In the genomic region with DNA sequence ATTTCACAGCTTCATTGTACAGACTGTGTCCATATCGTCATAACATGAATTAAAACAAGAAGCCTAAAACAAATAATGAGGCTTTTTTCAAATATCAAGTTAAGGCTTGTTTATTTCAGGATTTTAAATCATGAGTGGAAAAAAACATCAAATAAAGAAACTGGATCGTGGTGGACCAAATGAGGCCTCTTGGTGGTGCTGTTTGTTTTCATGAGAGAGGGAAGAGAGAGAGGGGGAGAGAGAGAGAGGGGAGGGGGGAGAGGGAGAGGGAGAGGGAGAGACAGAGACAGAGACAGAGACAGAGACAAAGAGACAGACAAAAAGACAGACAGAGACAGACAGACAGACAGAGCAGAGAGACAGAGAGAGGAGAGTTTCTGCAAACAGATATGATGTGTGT, we compare ENCODE assay signal across 25 mouse cellular contexts. TPM values are rescaled to one million over a fixed set of nuclear protein-coding genes. Genes with fewer than 3 reads are reported as not detected.
DNase-seq lines count a peak whose midpoint lies in the region; ATAC-seq and TF ChIP-seq lines count a peak whose summit lies in the region.
"Had no signal": no experiment of that assay in that cellular context is flagged by ENCODE, and none has a peak within 500 bp of the region (broad histone marks: within the 10 kb centered on the region; RNA-seq: fewer than 3 reads in every experiment).

No protein-coding gene starts in this region.

- no peak for TF ChIP-seq EP300 in stomach, postnatal 0 days (optimal IDR thresholded peaks at IDR 0.05)

- 0 out of 2 replicates have a peak, but pooled peaks cover under 1% of the 10 kb centered on the region for H3K27me3 ChIP-seq in forebrain, postnatal 0 days (ENCODE audit: insufficient read depth, low read length)
- no peaks in the 10 kb centered on the region; the same call in 1 of the 2 replicates for H3K27me3 ChIP-seq in forebrain, embryonic 11.5 days (ENCODE audit: control insufficient read depth, insufficient read depth, low read length)
- H3K27me3 ChIP-seq in stomach, postnatal 0 days (ENCODE audit: control insufficient read depth, insufficient read depth, low read length): no peaks in the 10 kb centered on the region
- H3K27me3 ChIP-seq: embryonic facial prominence, embryonic 15.5 days; intestine, embryonic 15.5 days had no signal

- no peaks in the 10 kb centered on the region for H3K9me3 ChIP-seq in forebrain, postnatal 0 days (ENCODE audit: low read length)
- no peaks in the 10 kb centered on the region for H3K9me3 ChIP-seq in forebrain, embryonic 11.5 days (ENCODE audit: control insufficient read depth, low read length)
- no peaks in the 10 kb centered on the region for H3K9me3 ChIP-seq in stomach, postnatal 0 days (ENCODE audit: control insufficient read depth, low read length)
- H3K9me3 ChIP-seq: embryonic facial prominence, embryonic 15.5 days; forebrain, embryonic 10.5 days; forebrain, embryonic 15.5 days; heart, embryonic 10.5 days; hindbrain, embryonic 10.5 days; intestine, embryonic 15.5 days had no signal

- DNase-seq in forebrain, postnatal 0 days: no peak
- no peak for DNase-seq in forebrain, embryonic 11.5 days (ENCODE audit: low spot score)
- no peak for DNase-seq in layer of hippocampus, adult 2 months (ENCODE audit: low spot score in 2 of 2)
- no peak for DNase-seq in layer of hippocampus, postnatal 36 days
- DNase-seq in brain, adult 2 months (ENCODE audit: low read depth, low spot score): peak; percentile 10
- DNase-seq in stomach, postnatal 0 days (ENCODE audit: low spot score): no peak
- no peak for DNase-seq in heart, postnatal 4 days
- DNase-seq: adrenal gland, postnatal 14 days; cerebellum, adult 11-12 months; cerebellum, adult 9-10 months; cerebellum, postnatal 36 days; gastrocnemius, postnatal 10 days; heart, adult 18-20 months; heart, postnatal 14 days had no signal

- H3K27ac ChIP-seq in forebrain, postnatal 0 days (ENCODE audit: low read depth, low read length): no peak overlapping the region
- H3K27ac ChIP-seq in forebrain, embryonic 11.5 days (ENCODE audit: low read depth, low read length): no peak overlapping the region
- H3K27ac ChIP-seq in layer of hippocampus, adult 2 months: no peak overlapping the region
- no peak overlapping the region for H3K27ac ChIP-seq in stomach, postnatal 0 days (replicated peaks)
- H3K27ac ChIP-seq: embryonic facial prominence, embryonic 15.5 days; forebrain, embryonic 10.5 days; forebrain, embryonic 15.5 days; heart, embryonic 10.5 days; hindbrain, embryonic 10.5 days; intestine, embryonic 15.5 days had no signal

- no peak overlapping the region for H3K4me3 ChIP-seq in forebrain, postnatal 0 days (ENCODE audit: low read depth, low read length)
- no peak overlapping the region for H3K4me3 ChIP-seq in forebrain, embryonic 11.5 days (ENCODE audit: low read depth, low read length)
- no peak overlapping the region for H3K4me3 ChIP-seq in layer of hippocampus, adult 2 months
- H3K4me3 ChIP-seq in stomach, postnatal 0 days (ENCODE audit: low read depth, low read length): no peak overlapping the region
- H3K4me3 ChIP-seq: embryonic facial prominence, embryonic 15.5 days; erythroblast, embryonic 14.5 days; forebrain, embryonic 10.5 days; forebrain, embryonic 15.5 days; heart, embryonic 10.5 days; hindbrain, embryonic 10.5 days; intestine, embryonic 15.5 days had no signal

- no peaks in the 10 kb centered on the region for H3K4me1 ChIP-seq in forebrain, postnatal 0 days (ENCODE audit: insufficient read depth)
- no peaks in the 10 kb centered on the region for H3K4me1 ChIP-seq in forebrain, embryonic 11.5 days (replicated peaks; ENCODE audit: control insufficient read depth, insufficient read depth, low read length)
- no peaks in the 10 kb centered on the region for H3K4me1 ChIP-seq in stomach, postnatal 0 days (replicated peaks; ENCODE audit: control insufficient read depth, insufficient read depth)
- H3K4me1 ChIP-seq: embryonic facial prominence, embryonic 15.5 days; forebrain, embryonic 15.5 days; heart, embryonic 10.5 days; intestine, embryonic 15.5 days had no signal

- peak; percentile 26; the same call in 1 of the 2 replicates for TF ChIP-seq CTCF in forebrain, postnatal 0 days (IDR thresholded peaks at IDR 0.05; ENCODE audit: low read depth)
- TF ChIP-seq CTCF in layer of hippocampus, adult 2 months (conservative IDR thresholded peaks at IDR 0.05): peak; percentile 47
- TF ChIP-seq CTCF in stomach, postnatal 0 days (IDR thresholded peaks at IDR 0.05; ENCODE audit: low read depth): peak; percentile 32; the same call in 1 of the 2 replicates

- no peak overlapping the region for H3K4me2 ChIP-seq in forebrain, postnatal 0 days (ENCODE audit: low read depth)
- no peak overlapping the region for H3K4me2 ChIP-seq in forebrain, embryonic 11.5 days (ENCODE audit: low read depth, low read length, severe bottlenecking)
- no peak overlapping the region for H3K4me2 ChIP-seq in stomach, postnatal 0 days (replicated peaks; ENCODE audit: low read depth)
- H3K4me2 ChIP-seq: embryonic facial prominence, embryonic 15.5 days; forebrain, embryonic 15.5 days; intestine, embryonic 15.5 days had no signal

- no peak for ATAC-seq in forebrain, postnatal 0 days
- no peak for ATAC-seq in forebrain, embryonic 11.5 days (replicated peaks; ENCODE audit: low FRiP score)
- ATAC-seq in stomach, postnatal 0 days (ENCODE audit: low FRiP score, low TSS enrichment): no peak
- ATAC-seq: activated CD4-positive, CD25-positive, alpha-beta regulatory T cell, adult 4 months; intestine, embryonic 15.5 days; Patski had no signal

- 36% methylated on average over 2 of the region's 2 CpGs for WGBS in forebrain, postnatal 0 days
- WGBS in forebrain, embryonic 11.5 days: 49% methylated on average over 2 of the region's 2 CpGs
- WGBS in stomach, postnatal 0 days: 21% methylated on average over 2 of the region's 2 CpGs

- H3K36me3 ChIP-seq in forebrain, postnatal 0 days (ENCODE audit: insufficient read depth): no peaks in the 10 kb centered on the region
- H3K36me3 ChIP-seq in forebrain, embryonic 11.5 days (ENCODE audit: control insufficient read depth, insufficient read depth, low read length): no peaks in the 10 kb centered on the region
- no peaks in the 10 kb centered on the region for H3K36me3 ChIP-seq in stomach, postnatal 0 days (ENCODE audit: control insufficient read depth, insufficient read depth, low read length)
- H3K36me3 ChIP-seq: embryonic facial prominence, embryonic 15.5 days; forebrain, embryonic 10.5 days; forebrain, embryonic 15.5 days; heart, embryonic 10.5 days; hindbrain, embryonic 10.5 days; intestine, embryonic 15.5 days had no signal

- H3K9ac ChIP-seq in forebrain, postnatal 0 days: no peak overlapping the region
- no peak overlapping the region for H3K9ac ChIP-seq in forebrain, embryonic 11.5 days (ENCODE audit: low read length)
- H3K9ac ChIP-seq in stomach, postnatal 0 days (ENCODE audit: low read length): no peak overlapping the region
- H3K9ac ChIP-seq: embryonic facial prominence, embryonic 15.5 days; forebrain, embryonic 15.5 days; intestine, embryonic 15.5 days had no signal

RNA-seq across cellular contexts. Expression of gene Wdr72, which starts 32.5 kb away (rescaled TPM):
- total RNA-seq in forebrain, postnatal 0 days (2014; rRNA removed): 0.05 TPM in 1 of 2 replicates, not detected in the other
- 0.16 and 0.22 TPM in 2 replicates for polyA plus RNA-seq in forebrain, postnatal 0 days (2015; fragmentation: Nextera tagmentation; extraction: Ambion mirVana)
- polyA plus RNA-seq in forebrain, embryonic 11.5 days (2014; fragmentation: Nextera tagmentation; extraction: Ambion mirVana): 0.13 and 0.23 TPM in 2 replicates
- total RNA-seq in layer of hippocampus, adult 2 months (2021): not detected
- under 1 TPM in 1 of 2 experiments, not detected in 1; 0.28 TPM for total RNA-seq in layer of hippocampus, postnatal 36 days (2021)
- polyA plus RNA-seq in stomach, postnatal 0 days (2015; fragmentation: Nextera tagmentation; extraction: Ambion mirVana): 0.85 and 1.2 TPM in 2 replicates
- total RNA-seq in heart, postnatal 4 days (2021): 1 to 10 TPM; 1.9 to 2.1 TPM
- polyA plus RNA-seq: C2C12; erythroblast, embryonic 14.5 days; frontal cortex, adult 2 months had no signal
